Mouse (Mus musculus) layer of hippocampus, postnatal 14 days (tissue): ENCODE data around the gene Srsf5. TPM values are rescaled to one million over a fixed set of nuclear protein-coding genes. Genes with fewer than 3 reads are reported as not detected.

ENCODE experiments used
- DNase-seq, 2 experiments: peaks; one replicate each; pipeline ENCODE4 v3.0.0; 2021 to 2022; ENCODE audit warnings: low spot score in 2 of 2, mixed read lengths in 1 of 2
- long read RNA-seq, 2 experiments: library from polyadenylated mRNA; stranded (forward); transcript quantifications; one replicate each; pipeline ENCODE4 v2.0.0; 2021
- total RNA-seq, 2 experiments: library from RNA; stranded (reverse); gene quantifications; 2 replicates each; pipeline ENCODE4 v1.2.3; 2021

The Srsf5 gene
- total RNA-seq = 100 to 1,000 TPM; 355 to 387 TPM
- long read RNA-seq, experiment 1, transcript Srsf5-202 (8 exons, 1,498 nt) = minor isoform, 7 of 148 reads
- long read RNA-seq, experiment 1, transcript Srsf5-201 (8 exons, 1,527 nt) = major isoform, 27 of 148 reads
- long read RNA-seq, experiment 1, transcript Srsf5-205 (8 exons, 1,568 nt) = minor isoform, 22 of 148 reads
- long read RNA-seq, experiment 1, partial matches to known transcripts = 14 of 148 reads
- long read RNA-seq, experiment 1, other reads (novel, unspliced or antisense) = 70 of 148 reads
- long read RNA-seq, experiment 2, transcript Srsf5-203 (8 exons, 1,491 nt) = minor isoform, 11 of 168 reads
- long read RNA-seq, experiment 2, transcript Srsf5-205 (8 exons, 1,568 nt) = minor isoform, 17 of 168 reads
- long read RNA-seq, experiment 2, transcript Srsf5-201 (8 exons, 1,527 nt) = major isoform, 26 of 168 reads
- long read RNA-seq, experiment 2, transcript Srsf5-212 (7 exons, 2,720 nt) = minor isoform, 14 of 168 reads
- long read RNA-seq, experiment 2, partial matches to known transcripts = 21 of 168 reads
- long read RNA-seq, experiment 2, other reads (novel, unspliced or antisense) = 71 of 168 reads

- DNase-seq = peak; percentile 98 to 99
These were observed at the start of gene Srsf5 for GRCm38 (mm10) chr12:80945334-80945995. Gene Srsf5, plus strand, starts transcription at chr12:80945504.

GRCm38 (mm10) chr12:80909631-80910030 lies 35.7 kb upstream of the Srsf5 start:
- no peak for DNase-seq

GRCm38 (mm10) chr12:80917764-80918163 lies 27.5 kb upstream of the Srsf5 start:
- no peak for DNase-seq

- no peak for DNase-seq
These were observed 24.0 kb upstream of the Srsf5 start for GRCm38 (mm10) chr12:80921301-80921700.

- DNase-seq = no peak
These were observed 22.4 kb upstream of the Srsf5 start for GRCm38 (mm10) chr12:80922869-80923268.

GRCm38 (mm10) chr12:80923602-80924001 lies 21.7 kb upstream of the Srsf5 start:
- DNase-seq = no peak

- peak in 1 of 2 experiments; percentile 52 for DNase-seq
These were observed 21.1 kb upstream of the Srsf5 start for GRCm38 (mm10) chr12:80924205-80924604.

GRCm38 (mm10) chr12:80925919-80926318 lies 19.4 kb upstream of the Srsf5 start:
- no peak for DNase-seq

GRCm38 (mm10) chr12:80926550-80926949 lies 18.8 kb upstream of the Srsf5 start:
- no peak for DNase-seq

GRCm38 (mm10) chr12:80927518-80927917 lies 17.8 kb upstream of the Srsf5 start:
- DNase-seq = no peak

- no peak for DNase-seq
These were observed 16.4 kb upstream of the Srsf5 start for GRCm38 (mm10) chr12:80928881-80929280.

GRCm38 (mm10) chr12:80930141-80930540 lies 15.2 kb upstream of the Srsf5 start:
- DNase-seq = no peak

- DNase-seq = no peak
These were observed 13.7 kb upstream of the Srsf5 start for GRCm38 (mm10) chr12:80931402-80932140.

- DNase-seq = no peak
These were observed 12.4 kb upstream of the Srsf5 start for GRCm38 (mm10) chr12:80932865-80933264.

- DNase-seq = no peak
These were observed 8.6 kb upstream of the Srsf5 start for GRCm38 (mm10) chr12:80936751-80937150.

- no peak for DNase-seq
These were observed 7.8 kb upstream of the Srsf5 start for GRCm38 (mm10) chr12:80937331-80938029.

- peak; percentile 8 to 56 for DNase-seq
These were observed 6.7 kb upstream of the Srsf5 start for GRCm38 (mm10) chr12:80938642-80939041.

GRCm38 (mm10) chr12:80939165-80939564 lies 6.1 kb upstream of the Srsf5 start:
- DNase-seq = no peak

- no peak for DNase-seq
These were observed 3.4 kb upstream of the Srsf5 start for GRCm38 (mm10) chr12:80941886-80942285.

- DNase-seq = no peak
These were observed 1.9 kb upstream of the Srsf5 start for GRCm38 (mm10) chr12:80943395-80943794.

- no peak for DNase-seq
These were observed 1.1 kb upstream of the Srsf5 start for GRCm38 (mm10) chr12:80944204-80944603.
